Mouse (Mus musculus) small intestine, adult 2 months (tissue): Measurements from ENCODE around the gene Zbtb14.

Experiments used
- CTCF ChIP-seq: fragments of 200-500 bp; IDR thresholded peaks from 2 replicates; pipeline ENCODE4 v1.5.1; 2012; ENCODE audit warnings: low read depth, mild to moderate bottlenecking, control low read depth, inconsistent platforms, low read length, moderate library complexity, mixed read lengths; ENCODE audit not compliant: insufficient replicate concordance, insufficient read length; ENCODE audit errors: extremely low read depth
- POLR2A ChIP-seq: fragments of 200-500 bp; IDR thresholded peaks from 2 replicates; pipeline ENCODE4 v1.6.1; 2012; ENCODE audit warnings: low read depth, mild to moderate bottlenecking, control low read depth, inconsistent platforms, low read length, moderate library complexity

DNA sequence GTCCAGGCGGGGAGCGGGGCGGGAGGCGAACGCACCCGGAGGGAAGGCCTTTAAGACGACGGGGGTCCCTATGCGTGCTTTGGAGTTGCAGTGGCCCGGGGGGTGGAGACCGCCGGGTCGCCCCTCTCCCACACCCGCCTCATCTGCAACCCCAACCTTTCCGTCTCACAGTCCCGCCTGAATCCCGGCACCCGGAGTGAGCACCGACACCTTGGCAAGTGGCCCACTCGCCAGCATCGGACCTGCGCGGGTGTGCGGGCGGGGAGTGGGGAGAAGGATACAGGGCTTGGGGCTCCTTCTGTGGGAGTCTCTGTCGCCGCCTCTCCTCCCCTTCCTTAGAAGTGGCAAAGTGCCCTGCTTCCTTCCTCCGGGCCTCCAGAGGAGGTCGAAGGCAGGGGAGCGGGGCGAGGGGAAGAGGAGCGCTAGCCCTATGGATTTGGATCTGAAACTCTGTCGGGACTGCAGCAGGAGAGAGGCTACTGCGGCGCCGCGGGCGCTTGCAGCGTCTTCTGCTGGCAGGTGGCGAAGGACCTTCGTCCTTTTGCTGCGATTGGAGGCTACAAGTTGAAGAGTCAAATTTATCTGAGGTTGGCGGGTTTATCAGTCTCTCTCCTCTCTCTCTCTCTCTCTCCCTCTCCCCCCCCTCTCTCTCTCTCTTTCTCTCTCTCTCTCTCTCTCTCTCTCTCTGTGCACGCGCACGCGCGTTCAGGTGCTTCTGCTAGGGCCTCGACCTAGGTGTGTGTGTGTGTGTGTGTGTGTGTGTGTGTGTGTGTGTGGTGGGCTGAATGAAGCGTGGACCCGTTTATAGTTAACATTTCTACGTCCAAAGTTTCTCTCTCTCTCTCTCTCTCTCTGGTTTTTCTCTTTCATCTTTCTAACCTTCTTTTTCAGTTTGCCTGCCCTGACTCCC, 57.0 kb downstream of the Zbtb14 start:
- TF ChIP-seq CTCF (no peak), POLR2A (no peak)
